Mouse (Mus musculus) CD4-positive, CD25-positive, alpha-beta regulatory T cell, adult 2 months (primary cell): Measurements from ENCODE around the gene Serpina1e.
"Not testable (repeated sequence)": the region's sequence is repeated elsewhere in the genome, so short reads cannot be mapped to it uniquely, and the experiment has no call there.

Experiments used
- DNase-seq: peaks from one replicate; pipeline ENCODE4 v3.0.0-alpha.2; 2012; ENCODE audit warnings: low read depth, low spot score

The Serpina1e gene

DNA sequence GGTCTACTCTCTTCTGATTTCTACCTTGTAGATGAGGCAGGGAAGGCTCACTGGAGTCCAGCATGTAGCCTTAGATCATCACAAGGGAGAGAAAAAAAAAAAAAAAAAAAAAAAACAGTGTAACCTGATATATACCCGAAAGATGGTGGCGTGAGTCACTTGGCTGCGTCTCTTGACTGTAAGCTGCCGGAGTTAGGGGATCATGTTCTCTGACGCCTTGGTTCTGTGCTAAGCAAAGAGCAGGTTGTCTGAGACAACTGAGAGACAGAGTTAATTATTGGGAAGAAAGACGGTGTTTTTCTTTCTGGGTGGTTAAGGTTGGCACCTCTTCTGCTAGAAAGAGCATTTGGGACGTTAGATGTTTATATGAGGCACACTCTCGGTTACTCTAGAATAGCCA lies 4.1 kb upstream of the Serpina1e start:
- DNase-seq: no peak

DNA sequence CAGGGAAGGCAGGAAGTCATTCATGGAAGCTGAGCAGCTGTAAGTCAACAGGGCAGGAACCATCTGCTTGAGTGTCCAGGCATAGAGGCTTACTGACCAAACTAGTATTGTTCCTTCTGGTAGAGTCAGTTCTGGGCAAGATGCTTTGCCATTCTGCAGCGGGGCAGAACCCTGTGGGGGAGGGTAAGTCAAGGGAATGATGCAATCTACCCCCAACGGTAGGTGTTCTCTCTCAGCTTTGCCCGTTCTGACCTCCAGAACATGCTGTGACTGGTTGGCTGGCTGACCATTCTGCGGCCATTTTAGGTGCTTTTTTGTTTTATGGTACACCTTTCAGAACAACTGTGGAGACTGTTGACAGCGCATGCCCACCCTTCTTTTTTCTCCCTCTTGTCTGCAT lies 3.6 kb upstream of the Serpina1e start:
- DNase-seq: no peak

- DNase-seq: no peak
These were observed 2.9 kb upstream of the Serpina1e start for GRCm38 (mm10) chr12:103961716-103962115.

DNA sequence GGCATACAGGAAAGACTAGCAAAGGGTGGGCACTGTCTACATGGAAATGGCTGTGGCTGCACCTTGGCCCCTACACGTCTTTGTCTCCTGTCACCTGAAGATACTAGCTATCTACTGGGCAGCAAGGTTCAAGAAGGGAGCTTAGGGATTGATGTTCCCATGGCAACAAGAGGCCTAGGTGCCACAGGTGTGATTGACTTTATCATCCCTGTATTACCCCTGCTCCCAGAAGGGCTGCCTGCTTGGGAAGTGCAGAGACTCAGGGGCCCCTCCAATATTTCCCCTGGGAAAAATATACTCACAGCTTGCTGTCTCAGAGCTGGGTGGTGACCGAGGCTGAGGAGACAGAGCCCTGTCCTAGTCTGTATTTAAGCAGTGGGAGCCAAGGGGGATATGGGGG lies 2.2 kb downstream of the Serpina1e start:
- DNase-seq: not testable (repeated sequence)

DNA sequence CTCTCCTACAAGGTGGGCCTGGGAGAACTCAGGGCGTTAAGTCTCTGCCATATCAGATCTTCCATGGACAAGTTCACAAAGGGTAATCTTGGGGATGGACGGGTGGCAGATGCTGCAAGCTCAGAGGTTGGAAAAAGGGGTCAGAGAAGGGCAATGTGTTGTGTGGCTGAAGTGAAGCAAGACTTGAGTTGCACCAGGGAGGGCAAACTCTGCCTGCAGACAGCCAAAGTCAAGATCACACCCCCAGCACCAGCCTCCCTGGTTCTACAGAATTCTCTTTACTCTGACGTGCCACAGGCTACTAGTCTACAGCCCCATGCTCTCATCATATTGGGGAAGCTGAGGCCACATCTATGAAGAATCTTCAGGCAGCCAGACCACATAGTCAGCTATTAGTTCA lies 5.8 kb downstream of the Serpina1e start:
- DNase-seq: not testable (repeated sequence)

DNA sequence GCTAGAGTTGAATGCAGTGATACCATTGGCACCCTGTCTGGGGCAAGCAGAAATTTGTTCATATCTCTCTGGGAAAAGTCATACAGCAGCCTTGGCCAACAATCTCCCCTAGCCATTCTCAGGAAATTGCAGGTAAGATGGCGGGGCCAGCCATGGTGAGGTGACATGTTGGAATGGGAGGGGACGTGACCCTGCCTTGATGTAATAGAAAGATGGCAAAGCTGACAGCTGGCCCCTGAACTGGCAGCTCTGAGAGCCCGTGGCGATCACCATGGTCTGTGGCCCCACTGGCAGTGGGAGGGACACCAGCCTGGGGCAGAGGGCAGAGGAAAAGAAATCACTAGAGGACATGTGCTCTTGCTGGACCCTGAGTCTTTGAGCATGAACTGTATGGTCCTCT lies 12.5 kb downstream of the Serpina1e start:
- DNase-seq: no peak

- DNase-seq: not testable (repeated sequence)
These were observed 49.6 kb downstream of the Serpina1e start for GRCm38 (mm10) chr12:103909181-103909580.

DNA sequence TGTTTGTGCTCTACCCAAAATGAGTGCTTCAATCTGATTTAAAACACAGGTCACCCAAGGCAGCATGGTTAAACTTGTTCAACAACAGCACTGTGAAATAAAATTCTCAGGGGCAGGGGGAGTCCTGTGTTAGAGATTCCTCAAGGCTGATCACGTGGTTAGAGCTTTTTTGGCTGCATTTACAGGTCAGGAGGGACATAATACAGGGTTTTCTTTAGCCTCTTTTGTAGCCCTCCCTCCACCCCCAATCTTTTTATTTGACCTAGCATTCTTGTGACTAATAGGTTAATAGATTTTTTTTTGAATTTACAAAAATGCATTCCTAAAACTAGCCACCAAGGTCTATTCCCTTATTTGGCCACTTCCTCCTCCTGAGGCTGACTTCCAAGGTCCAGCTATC lies 51.0 kb downstream of the Serpina1e start:
- DNase-seq: not testable (repeated sequence)

DNA sequence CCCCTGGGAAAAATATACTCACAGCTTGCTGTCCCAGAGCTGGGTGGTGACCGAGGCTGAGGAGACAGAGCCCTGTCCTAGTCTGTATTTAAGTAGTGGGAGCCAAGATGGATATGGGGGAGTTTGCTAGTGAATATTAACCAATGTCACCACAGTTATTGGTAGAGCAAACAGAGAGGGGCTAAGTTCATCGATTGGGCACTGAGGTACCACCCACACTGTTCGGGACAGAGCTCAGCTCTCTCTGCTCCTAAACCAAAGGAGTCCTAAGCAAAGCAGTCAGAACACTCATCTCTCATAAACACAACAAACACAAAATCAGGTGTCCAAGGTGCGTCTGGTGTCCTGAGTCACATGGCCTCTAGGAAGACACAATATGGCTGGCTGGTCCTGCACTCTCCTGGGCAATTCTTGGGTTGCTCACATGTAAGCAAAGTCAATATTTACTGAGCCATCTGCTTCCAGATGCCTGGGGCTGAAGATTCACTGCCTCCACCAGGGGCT lies 53.9 kb downstream of the Serpina1e start, which contains the start of gene Serpina1c:
TSS of gene Serpina1c (minus strand) at position 51 of the 504 bp plus-strand sequence.
- DNase-seq: not testable (repeated sequence)

DNA sequence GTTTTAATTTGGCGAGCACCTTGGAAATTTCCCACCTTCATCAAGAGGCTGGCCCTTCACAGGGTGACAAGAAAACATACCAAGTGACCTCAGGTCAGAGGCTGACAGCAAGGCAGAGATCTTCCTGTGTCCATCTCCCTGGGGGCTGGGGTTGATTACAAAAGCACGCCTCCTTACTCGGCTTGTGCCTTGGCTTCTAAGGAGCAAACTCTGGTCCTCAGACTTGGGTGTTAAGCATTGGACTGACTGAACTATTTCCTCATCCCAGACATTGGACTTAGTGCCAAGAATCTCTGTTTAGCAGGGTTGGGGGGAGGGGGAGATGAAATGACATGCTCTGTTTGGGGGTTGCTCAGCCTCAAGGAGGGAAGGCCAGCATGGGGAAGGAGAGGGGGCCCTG lies 56.8 kb downstream of the Serpina1e start:
- not testable (repeated sequence) for DNase-seq
